Mouse (Mus musculus): ENCODE measurements around the gene Zdhhc4.

Gene Zdhhc4

GRCm38 (mm10) chr5:143328690-143329495 lies at the start of gene Zdhhc4:
Zdhhc4 (minus strand) TSS chr5:143329256.
- in situ Hi-C loops (cut with MboI, MseI): loop anchor here in 1 of 2 experiments (10.0 kb wide), 1 partner anchor 206 kb away; no protein-coding TSS in a partner anchor

GRCm38 (mm10) chr5:143376156-143376555 lies 47.1 kb upstream of the Zdhhc4 start:
- in situ Hi-C loops (cut with MboI, MseI): no loop called here

GRCm38 (mm10) chr5:143375242-143375641 lies 46.2 kb upstream of the Zdhhc4 start:
- in situ Hi-C loops (cut with MboI, MseI): no loop called here

- in situ Hi-C loops (cut with MboI, MseI): loop anchor here in 1 of 2 experiments (25.0 kb wide), 1 partner anchor 1836 kb away; no protein-coding TSS in a partner anchor
Measured at GRCm38 (mm10) chr5:143372818-143373217, 43.8 kb upstream of the Zdhhc4 start.

GRCm38 (mm10) chr5:143371146-143371510 lies 42.1 kb upstream of the Zdhhc4 start:
- in situ Hi-C loops (cut with MboI, MseI): loop anchor here in 1 of 2 experiments (25.0 kb wide), 1 partner anchor 1834 kb away; no protein-coding TSS in a partner anchor

- in situ Hi-C loops (cut with MboI, MseI): loop anchor here in 1 of 2 experiments (25.0 kb wide), 1 partner anchor 1833 kb away; no protein-coding TSS in a partner anchor
Measured at GRCm38 (mm10) chr5:143370416-143371145, 41.5 kb upstream of the Zdhhc4 start.

GRCm38 (mm10) chr5:143369611-143370255 lies 40.7 kb upstream of the Zdhhc4 start:
- in situ Hi-C loops (cut with MboI, MseI): loop anchor here (10.0 to 25.0 kb wide), 2 partner anchors 1195 to 1832 kb away; no protein-coding TSS in a partner anchor

GRCm38 (mm10) chr5:143367931-143368330 lies 38.9 kb upstream of the Zdhhc4 start:
- in situ Hi-C loops (cut with MboI, MseI): loop anchor here (10.0 to 25.0 kb wide), 2 partner anchors 1193 to 1831 kb away; no protein-coding TSS in a partner anchor

GRCm38 (mm10) chr5:143363678-143364615 lies 34.9 kb upstream of the Zdhhc4 start:
- in situ Hi-C loops (cut with MboI, MseI): loop anchor here (10.0 to 25.0 kb wide), 2 partner anchors 1189 to 1827 kb away; no protein-coding TSS in a partner anchor

GRCm38 (mm10) chr5:143361428-143361827 lies 32.4 kb upstream of the Zdhhc4 start:
- in situ Hi-C loops (cut with MboI, MseI): loop anchor here (10.0 to 25.0 kb wide), 2 partner anchors 1187 to 1824 kb away; no protein-coding TSS in a partner anchor

GRCm38 (mm10) chr5:143360000-143360399 lies 30.9 kb upstream of the Zdhhc4 start:
- in situ Hi-C loops (cut with MboI, MseI): loop anchor here (10.0 to 25.0 kb wide), 2 partner anchors 1185 to 1823 kb away; no protein-coding TSS in a partner anchor

- in situ Hi-C loops (cut with MboI, MseI): loop anchor here in 1 of 2 experiments (25.0 kb wide), 1 partner anchor 1822 kb away; no protein-coding TSS in a partner anchor
Measured at GRCm38 (mm10) chr5:143359263-143359662, 30.2 kb upstream of the Zdhhc4 start.

- in situ Hi-C loops (cut with MboI, MseI): loop anchor here in 1 of 2 experiments (25.0 kb wide), 1 partner anchor 1820 kb away; no protein-coding TSS in a partner anchor
Measured at GRCm38 (mm10) chr5:143357564-143357963, 28.5 kb upstream of the Zdhhc4 start.

GRCm38 (mm10) chr5:143356686-143357388 lies 27.8 kb upstream of the Zdhhc4 start, which contains the start of gene Grid2ip:
Grid2ip (plus strand) TSS chr5:143357338.
- in situ Hi-C loops (cut with MboI, MseI): loop anchor here in 1 of 2 experiments (25.0 kb wide), 1 partner anchor 1820 kb away; no protein-coding TSS in a partner anchor

GRCm38 (mm10) chr5:143356017-143356416 lies 27.0 kb upstream of the Zdhhc4 start:
- in situ Hi-C loops (cut with MboI, MseI): loop anchor here in 1 of 2 experiments (25.0 kb wide), 1 partner anchor 1819 kb away; no protein-coding TSS in a partner anchor

- in situ Hi-C loops (cut with MboI, MseI): loop anchor here in 1 of 2 experiments (10.0 kb wide), 1 partner anchor 1368 kb away; no protein-coding TSS in a partner anchor
Measured at GRCm38 (mm10) chr5:143346367-143346766, 17.3 kb upstream of the Zdhhc4 start.

GRCm38 (mm10) chr5:143339603-143340002 lies 10.5 kb upstream of the Zdhhc4 start:
- in situ Hi-C loops (cut with MboI, MseI): loop anchor here in 1 of 2 experiments (10.0 kb wide), 1 partner anchor 1375 kb away; no protein-coding TSS in a partner anchor

GRCm38 (mm10) chr5:143336559-143336958 lies 7.5 kb upstream of the Zdhhc4 start:
- in situ Hi-C loops (cut with MboI, MseI): no loop called here

GRCm38 (mm10) chr5:143335089-143335460 lies 6.0 kb upstream of the Zdhhc4 start:
- in situ Hi-C loops (cut with MboI, MseI): no loop called here

All from T-helper 17 cell (primary cell).